Mouse (Mus musculus) activated CD4-positive, CD25-positive, alpha-beta regulatory T cell, adult 4 months (primary cell): ENCODE results near the gene Hipk2. TPM values are rescaled to one million over a fixed set of nuclear protein-coding genes. Genes with fewer than 3 reads are reported as not detected.
A peak's percentile ranks its signal among the peaks of the same experiment; 100 is the strongest.

Source experiments
- ATAC-seq: one replicate; pipeline ENCODE4 v1.8.0; 2017
- polyA plus RNA-seq, 2 experiments: library from polyadenylated mRNA; unstranded; fragments of 100-300 nt; shearing (Covaris generic); gene quantifications; one replicate each; pipeline ENCODE4 v1.2.1; 2017

Hipk2 gene
- polyA plus RNA-seq, 2 experiments from 2014 or later: 21.7 to 22.4 TPM

DNA sequence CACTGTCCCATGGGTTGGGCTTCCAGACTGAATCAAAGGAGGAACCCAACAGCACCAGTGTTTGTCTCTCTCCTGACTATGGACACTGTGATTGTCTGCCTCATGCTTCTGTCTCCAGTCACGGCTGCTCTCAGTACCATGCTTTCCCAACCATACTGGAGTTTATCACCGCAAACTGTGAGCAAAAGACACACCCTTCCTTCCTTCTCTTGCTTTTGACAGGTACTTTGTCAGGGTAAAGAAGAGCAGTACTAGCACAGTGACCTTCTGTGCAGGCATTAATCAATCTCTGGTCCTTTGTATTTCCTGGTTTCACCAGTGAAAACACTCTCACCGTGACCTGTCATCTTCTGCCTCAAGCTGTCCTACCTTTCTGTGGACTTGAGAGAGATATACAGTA, 25.7 kb upstream of the Hipk2 start:
- ATAC-seq: no peak

DNA sequence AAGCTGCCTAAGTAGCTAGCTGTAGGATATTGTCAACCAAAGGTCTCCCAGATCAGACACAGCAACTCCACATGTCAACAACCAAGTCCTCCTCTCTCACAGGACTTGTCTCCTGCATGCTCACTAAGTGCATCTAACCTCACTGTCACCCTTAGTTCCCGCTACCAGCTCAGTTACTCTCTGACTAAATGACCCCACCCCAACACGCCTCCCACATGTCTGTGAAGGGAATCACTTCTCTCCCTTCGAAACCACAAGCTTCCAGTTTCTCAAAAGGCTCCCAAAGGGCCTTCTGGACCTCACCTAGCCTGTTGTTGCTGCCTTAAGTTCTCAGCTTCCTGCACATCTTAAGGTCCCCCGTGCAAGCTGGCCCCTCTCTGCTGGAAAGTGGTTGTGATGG, 25.2 kb upstream of the Hipk2 start:
- peak; percentile 13 for ATAC-seq

DNA sequence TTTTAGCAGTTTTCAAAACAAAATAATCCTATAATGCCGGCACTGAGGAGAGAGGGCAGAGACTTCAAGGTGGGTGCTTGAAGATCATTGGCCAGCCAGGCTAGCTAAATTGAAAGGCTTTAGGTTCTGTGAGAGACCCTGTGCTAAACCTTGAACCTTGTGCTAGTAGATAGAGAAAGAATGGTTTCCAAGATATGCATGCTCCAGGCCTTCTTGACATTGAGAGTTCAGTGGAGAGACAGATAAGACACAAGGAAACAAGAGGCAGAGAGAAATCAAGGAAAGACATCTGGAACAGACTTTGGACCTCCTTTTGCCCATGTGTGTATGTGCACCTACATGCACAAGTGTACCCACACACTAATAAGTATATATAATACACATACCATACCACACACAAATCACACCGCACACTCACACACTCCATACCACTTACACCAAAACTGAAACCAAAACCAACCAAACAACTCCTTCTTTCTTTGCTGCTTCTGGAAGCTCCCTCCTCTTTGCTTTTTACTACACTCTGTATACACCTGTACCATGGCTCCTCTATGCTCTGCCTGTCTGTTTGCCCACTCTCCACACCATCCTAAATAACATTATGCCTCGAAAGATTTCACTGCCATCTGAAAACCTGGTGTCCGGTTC, 24.6 kb upstream of the Hipk2 start:
- peak; percentile 81 for ATAC-seq

DNA sequence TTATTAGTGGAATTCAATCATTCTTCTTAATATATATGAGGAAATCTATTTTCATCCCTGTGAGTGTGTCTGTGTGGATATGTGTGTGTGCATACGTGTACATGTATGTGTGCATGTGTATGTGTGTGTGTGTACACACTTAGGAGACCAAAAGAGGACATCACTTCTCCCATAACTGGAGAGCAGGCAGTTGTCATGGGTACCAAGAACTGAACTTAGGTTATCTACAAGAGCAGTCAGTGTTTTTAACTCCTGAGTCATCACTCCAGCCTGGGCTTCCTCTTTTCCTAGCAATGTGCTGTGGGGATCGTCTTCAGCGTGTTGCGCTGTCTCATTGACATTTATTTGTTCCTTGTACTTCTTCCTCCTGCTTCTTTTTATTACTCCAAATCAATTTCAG, 24.1 kb upstream of the Hipk2 start:
- ATAC-seq: no peak

DNA sequence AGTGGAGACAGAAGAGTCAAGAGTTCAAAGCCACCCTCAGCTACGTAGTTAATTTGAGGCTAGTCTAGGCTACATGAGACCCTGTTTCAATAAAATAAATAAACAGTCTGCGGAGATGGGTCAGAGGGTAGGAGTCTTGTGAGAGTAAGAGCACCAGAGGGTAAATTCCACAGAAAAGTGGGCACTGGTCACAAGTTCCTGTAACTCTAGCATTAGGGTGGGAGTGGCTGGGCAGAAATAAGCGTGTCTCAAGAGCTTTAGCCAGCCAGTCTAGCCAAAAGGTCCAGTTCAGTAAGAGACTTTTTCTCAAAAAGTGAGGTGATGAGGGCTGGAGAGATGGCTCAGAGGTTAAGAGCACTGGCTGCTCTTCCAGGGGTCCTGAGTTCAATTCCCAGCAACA, 17.6 kb upstream of the Hipk2 start:
- ATAC-seq: no peak

DNA sequence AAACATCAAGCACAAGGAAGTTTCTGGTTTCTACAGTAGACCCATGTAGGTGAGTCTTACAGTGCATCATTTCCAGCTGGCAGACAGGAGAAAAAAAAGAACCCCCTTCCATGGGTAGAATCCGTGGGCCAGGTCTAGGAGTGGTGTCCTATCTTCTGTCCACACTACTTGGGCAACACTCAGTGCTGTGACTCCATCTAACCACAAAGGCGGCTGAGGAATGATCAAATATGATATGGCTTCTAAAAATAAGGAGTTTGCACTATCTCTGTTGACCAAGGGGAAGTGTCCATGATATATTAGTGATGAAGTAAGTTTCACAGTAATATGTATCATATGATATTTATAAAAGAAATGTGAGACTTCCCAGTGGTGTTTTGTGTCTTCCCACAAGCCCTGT, 16.1 kb upstream of the Hipk2 start:
- ATAC-seq: no peak

DNA sequence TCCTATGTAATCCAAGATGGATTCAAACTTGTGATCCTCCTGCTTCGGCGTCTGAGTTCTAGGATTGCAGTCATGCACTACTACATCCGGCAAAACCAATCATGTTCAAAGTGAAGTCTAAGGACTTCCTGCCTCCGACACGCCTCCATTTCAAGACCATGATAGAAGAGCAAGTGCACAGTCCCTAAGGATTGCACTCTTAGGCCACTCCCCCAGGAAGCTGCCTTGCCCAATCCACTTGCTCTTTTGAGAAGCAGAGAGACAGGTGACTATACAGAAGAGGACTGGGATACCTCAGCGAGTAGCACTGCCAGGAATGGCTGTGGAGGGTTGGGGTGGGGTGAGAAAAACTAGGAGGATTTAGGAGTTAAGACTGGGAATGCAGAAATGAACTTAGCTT, 13.2 kb upstream of the Hipk2 start:
- ATAC-seq: no peak

DNA sequence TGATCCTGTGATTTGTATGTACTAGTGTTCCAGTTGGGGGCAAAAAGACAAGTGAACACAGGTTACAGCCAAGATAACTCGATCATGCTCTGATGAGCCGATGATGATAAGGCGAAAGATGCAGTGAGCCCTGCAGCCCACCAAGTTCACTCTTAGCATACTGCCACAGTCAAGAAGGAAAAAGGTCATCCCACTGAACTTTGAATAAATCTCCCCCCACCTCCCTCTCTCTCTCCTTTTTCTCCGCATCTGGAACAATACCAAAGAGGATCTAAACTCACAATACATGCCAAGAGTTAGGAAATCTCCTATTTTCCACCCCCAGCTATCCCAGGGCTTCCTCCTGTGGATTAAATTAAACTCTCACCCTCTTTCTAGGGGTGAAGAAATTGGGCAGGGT, 11.5 kb upstream of the Hipk2 start:
- ATAC-seq: no peak

DNA sequence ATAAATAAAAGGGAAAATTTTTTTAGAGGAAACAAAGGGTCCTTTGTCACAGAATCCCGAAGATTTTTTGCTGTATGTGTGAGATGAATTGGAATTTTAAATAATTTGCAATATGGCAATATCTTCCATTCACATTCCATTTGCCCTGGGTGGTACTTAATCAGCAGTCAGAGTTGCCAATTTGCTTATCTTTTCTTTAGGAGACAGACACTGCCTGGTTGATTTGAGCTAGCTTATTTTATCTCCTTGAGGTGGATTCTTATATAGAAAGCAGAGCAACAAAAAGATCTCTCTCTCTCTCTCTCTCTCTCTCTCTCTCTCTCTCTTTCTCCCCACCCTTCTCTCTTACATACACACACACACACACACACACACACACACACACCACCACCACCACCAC, 9.2 kb upstream of the Hipk2 start:
- ATAC-seq: no peak

DNA sequence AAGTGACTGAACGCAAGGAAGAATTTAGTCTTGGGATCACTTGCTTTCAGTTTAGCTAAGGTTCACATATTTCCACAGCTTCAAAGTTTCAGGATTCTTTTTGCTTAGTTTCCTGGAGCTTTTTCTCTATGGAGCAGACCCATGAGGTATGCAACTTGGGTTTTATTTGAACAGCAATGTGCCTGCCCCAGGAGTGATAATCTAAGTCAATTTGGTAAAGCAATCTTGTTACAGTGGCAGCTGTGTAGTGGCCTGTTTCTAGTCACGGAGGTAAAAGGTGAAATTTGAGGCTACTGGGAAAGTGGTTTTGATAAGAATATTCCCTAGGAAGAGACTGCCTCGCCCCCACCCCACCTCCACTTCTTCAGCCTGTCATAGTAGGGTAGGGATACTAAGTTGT, 8.5 kb upstream of the Hipk2 start:
- no peak for ATAC-seq

DNA sequence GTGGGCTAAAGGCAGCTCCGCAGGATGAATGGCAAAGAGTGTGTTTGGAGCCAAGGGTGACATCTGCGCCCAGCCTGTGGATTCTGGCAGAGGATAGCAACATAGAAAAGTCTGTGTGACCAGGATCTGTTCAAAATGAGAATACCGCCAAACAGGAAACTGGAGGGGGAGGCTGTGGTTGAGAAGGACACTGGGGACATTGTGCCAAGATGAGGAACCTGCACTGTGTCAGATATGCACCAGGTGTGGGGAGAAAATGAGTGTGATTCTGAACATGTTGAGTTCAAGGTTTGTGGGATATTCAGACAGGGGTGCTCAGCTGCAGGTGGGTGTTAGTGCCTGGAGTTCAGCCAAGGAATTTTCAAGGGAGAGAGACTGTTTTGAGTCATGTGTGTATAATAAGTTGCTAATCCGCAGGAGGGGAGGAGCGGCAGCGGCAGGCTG, 6.8 kb upstream of the Hipk2 start:
- no peak for ATAC-seq

DNA sequence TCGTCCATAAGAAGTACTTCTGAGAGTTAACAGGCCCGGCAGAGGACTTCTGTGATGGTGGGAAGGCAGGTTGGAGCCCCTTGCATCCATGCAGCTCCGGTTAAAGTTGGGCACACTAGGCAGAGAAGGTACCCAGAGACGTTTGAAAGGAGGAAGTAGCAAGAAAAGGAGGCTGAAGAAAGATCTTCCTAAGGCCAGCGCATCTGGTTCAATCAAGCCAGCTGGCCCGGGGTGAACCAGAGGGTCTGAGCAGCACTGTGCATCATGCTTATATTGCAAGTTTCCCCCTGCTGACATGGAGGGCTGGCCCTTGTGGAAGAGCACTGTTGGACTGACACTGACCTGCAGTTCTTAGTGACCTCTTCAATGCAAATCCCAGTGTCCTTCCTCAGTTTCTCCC, 6.0 kb upstream of the Hipk2 start:
- no peak for ATAC-seq

DNA sequence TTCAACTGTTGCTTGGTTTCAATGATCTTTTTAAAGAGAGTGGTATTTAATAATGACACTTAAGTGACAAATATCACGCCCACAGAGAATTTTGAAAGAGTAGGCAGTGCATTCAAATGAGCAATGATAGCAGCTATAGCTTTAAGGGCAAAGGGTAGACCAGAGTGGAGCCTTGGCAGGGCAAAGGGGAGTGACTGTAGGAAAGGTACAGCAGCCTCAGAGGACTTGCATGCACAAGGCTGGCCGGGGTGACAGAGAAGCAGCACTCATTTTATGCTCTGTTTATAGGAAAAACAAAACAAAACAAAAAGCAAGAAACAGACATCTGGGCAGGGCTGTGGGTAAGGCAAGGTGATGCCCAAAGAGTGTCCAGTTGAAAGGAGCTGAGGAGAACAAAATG, 5.5 kb upstream of the Hipk2 start:
- no peak for ATAC-seq

DNA sequence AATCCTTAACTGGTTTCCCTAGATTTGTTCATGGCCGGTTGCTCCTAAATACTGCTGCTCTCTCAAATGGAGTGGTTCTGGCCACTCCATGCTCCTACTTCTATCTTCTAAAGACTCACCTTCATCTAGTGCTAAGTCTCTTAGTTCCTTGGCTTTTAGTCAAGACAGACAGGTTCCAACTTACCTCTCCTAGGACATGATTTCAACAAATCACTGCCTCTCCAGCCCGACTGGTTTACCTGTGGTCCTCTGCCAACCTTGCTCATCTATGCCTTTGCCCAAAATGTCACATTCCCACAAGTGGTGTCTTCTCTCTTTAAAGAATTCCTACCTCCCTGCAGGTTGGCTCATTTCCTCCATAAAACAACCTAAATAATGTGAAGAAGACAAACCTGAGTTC, 1.7 kb upstream of the Hipk2 start:
- no peak for ATAC-seq

DNA sequence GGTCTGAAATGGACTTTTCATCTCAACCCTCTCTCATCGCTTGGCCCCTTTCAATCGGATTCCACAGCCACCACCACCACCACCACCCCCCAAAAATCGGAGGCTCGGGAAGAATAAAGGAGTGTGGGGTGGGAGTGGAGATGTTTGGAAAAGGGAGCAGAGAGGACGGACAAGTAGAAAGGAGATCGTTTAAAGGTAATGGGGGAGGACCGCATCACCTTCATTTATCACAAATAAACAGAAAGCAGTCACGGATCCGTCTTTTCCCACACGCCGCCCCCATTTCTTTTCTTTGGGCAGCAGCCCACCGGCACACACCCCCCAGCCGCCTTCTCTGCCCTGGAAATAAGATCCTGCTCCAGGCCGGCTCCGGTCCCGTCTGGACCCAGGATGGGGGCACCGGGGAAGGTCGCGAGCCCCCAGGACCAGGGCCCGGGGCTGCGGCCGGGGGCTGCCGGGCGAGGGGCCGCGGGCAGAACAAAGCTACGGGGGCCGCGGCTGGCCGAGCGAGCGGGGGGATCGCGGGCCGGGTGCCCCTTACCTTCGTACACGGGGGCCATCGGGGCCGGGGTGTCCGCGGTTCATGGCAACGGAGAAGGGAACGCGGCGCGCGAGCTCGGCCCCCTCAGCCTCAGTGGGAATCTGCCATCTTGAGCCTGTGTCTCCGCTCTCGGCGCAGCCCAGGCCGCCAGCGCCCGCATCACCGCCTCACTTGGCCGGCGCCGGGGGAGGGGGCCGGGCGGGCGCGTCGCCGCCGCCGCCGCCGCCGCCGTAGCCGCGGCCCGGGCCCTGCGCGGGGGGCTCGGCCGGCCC, 501 bp downstream of the Hipk2 start, which contains the start of gene Tbxas1:
Gene Tbxas1 (plus strand): TSS at position 147 of the 813 bp plus-strand sequence.
- ATAC-seq: peak; percentile 28

DNA sequence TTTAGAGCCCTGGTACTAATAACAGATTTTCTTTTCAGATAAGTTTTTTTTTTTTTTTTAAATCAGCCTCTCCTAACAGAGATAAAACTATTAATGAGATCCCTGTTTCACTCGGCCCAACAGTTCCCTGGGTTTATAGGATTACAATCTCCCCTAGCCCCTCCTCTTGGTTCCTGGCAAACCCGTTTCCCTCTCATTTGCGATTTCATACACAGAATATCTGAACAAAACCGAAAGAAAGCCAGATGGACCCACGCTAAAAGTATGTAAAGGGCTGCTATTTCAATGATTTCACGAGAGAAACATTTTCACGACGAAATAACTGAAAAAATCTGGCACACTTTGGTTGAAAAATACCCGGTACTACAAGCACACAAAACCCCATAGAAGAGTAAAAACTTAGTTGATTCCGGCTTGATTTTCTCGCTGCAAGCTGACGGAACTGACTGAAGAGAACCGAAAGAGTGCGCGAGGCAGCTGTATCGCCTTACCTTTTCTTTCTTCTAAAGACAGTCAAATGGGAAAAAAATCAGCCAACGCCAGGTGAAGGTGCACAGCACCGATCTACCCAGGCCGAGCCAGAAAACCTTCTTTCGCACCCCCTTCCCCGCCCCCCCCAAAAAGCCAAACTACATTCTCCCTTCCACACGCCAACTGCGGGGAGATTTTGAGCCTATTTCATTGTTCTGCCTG, 1.3 kb downstream of the Hipk2 start:
- peak; percentile 8 for ATAC-seq

DNA sequence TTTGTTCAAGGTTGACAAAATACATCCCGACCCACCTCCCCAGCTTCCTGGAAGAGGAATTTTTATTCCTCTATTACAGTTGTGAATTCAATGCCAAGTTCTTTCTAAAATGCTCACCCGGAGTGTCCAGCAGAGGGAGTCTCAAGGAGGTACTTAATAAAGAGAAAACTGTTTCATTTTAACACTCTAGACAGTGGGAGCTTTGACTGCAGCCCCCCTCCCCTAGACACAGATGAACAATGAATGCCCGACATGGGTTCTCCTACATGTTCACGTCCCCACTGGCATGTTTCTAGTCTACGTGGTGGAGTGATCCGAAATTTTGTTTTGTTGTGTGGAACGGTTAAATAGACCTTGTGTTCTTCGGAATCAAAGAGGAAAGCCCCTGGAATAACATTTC, 1.9 kb downstream of the Hipk2 start:
- ATAC-seq: peak; percentile 21

DNA sequence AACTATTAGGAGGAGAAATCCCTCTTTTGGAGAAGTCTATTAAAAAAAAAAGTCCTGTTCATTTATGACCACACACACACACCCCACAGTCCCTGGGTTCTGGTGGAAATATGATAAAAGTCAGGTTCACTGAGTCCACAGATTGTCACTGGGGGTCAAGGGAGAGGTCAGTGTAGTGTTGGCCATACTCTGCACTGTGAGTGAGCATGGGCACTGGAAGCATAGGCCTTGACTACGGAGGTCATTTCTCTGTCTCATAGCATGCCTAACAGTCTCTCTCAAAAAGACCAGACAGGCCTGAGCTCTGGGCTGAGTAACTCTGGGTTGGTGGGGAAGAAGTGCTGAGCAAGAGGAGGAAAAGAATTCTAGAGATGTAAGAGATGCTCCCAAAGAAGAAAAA, 2.6 kb downstream of the Hipk2 start:
- no peak for ATAC-seq

DNA sequence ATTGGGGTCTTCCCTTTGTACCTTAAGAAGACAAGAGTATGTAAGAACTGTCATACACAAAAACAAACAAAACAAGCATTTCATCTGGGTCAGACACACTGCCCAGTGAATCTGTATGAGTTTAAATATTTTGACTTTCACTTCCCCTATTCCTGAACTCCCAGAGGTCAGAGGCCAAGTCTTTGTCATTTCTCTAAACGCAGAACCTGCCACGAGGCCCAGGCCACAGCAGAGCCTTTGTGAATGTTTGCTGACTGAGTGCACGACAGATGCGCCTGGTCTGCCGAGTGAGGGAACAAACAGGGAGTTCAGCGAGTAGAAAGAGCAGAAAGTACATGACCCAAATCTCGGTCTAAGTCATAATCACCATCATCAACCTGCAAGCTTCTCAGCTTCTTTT, 4.9 kb downstream of the Hipk2 start:
- ATAC-seq: no peak

DNA sequence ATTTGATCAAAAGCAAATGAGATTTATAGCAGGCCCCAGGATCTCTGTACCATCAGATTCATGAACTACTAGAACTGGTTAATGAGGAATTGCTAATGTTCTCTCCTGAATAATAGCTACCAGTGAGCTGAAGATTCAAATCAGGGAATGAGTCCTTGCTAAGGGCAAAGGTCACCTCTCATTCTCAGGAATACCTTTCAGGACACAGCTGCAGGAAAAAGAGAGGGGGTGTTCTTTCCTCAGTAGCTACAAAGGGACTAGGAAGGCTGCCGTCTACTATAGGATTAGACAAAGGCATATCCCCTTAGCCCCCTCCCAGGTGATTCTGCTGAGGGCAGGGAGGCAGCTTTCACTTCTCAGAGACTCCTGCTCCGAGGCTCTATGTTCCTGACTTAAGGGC, 5.9 kb downstream of the Hipk2 start:
- no peak for ATAC-seq

DNA sequence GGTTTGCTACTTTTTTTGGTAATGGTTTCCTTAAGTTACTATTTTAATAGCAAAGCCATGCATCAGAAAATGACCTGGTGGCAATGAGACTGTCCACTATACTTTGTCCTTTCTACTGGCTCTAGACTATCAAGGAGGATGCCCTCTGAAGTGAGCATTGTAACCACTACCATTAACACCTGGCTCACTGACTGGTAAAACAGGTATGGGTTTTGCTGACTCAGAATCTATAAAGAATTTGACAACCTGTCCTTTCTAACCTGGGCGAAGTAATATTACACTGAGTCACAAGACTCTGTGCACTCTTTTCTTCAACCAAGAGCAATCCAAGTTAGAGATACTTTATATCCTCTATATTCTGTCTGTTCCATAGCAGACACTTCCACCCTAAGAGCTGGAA, 7.0 kb downstream of the Hipk2 start:
- no peak for ATAC-seq

DNA sequence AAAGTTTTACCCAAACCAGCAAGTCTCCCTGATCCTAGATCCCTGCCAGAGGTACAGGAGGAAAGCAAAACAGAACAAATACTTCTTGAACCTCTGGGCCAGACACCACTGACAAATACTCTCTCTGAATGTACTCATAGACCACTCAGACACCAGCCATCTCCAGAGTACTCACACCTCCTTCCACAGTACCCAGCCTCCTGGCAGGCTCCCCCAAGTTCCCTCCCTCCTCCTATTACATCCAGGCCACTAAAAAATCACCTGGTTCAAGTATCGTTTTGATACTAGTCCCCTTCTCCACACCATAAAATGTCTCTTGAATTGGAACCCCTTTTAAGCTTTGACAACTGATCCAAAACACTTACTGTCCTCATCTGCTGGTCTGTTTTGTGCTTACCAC, 8.7 kb downstream of the Hipk2 start:
- no peak for ATAC-seq

DNA sequence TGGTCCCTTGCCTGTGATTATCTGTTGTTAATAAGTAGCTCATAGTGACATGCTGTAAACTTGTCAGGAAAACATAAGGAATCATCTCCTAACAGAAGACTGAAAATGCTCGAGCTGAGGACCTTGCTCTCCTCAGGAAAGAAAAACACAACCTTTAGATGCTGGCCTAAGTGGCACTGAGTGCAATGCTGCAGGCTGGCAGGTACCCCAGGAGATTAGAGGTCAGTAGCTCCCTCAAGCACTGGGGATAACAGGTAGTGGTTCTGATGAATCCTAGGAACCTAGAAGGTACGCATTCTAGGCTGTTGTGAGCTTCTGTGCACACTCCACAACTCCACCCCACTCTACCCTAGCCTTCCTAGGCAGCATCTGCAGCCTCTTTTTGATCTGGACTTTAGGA, 9.2 kb downstream of the Hipk2 start:
- no peak for ATAC-seq

DNA sequence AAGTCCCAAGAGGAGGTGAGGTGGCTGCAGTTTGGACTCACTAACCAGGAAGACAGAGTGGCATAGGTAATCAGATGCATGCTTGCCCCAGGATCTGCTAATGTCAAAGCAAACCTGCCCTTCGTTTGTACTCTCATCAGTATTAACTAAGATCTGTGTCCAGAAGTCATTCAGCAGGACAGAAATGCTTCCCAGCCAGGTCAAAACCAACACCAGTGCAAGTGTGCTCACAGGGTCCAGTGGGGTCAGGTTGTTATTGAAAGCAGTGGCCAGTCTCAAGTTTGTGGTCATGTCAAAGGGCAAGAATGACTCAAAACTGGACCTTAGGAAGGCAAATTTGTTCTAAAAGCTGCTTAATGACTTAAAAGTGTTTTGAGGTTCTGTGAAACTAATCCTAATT, 9.6 kb downstream of the Hipk2 start:
- no peak for ATAC-seq
